Mouse (Mus musculus) gastrocnemius, adult 2 months (tissue): ENCODE data around the gene Smox. TPM values are rescaled to one million over a fixed set of nuclear protein-coding genes. Genes with fewer than 3 reads are reported as not detected.
A peak's percentile ranks its signal among the peaks of the same experiment; 100 is the strongest.

ENCODE experiments used
- DNase-seq: peaks from one replicate; pipeline ENCODE4 v3.0.0; 2022
- H3K27ac ChIP-seq: fragments of 200-600 bp; 2 replicates; pipeline ENCODE4 v1.8.1; 2022; ENCODE audit warnings: mild to moderate bottlenecking
- H3K4me3 ChIP-seq: fragments of 200-600 bp; 2 replicates; pipeline ENCODE4 v1.8.1; 2022; ENCODE audit warnings: mild to moderate bottlenecking, moderate library complexity
- CTCF ChIP-seq: fragments of 200-600 bp; IDR thresholded peaks from 2 replicates; pipeline ENCODE4 v1.8.1; 2022; ENCODE audit warnings: antibody characterized with exemption, mild to moderate bottlenecking, moderate library complexity
- intact Hi-C: fragments of 180-260 bp; cut with DNase I; formaldehyde crosslinking; loops from one replicate; pipeline ENCODE4 v1.15.1; 2025
- long read RNA-seq, 2 experiments: library from polyadenylated mRNA; stranded (forward); transcript quantifications; one replicate each; pipeline ENCODE4 v2.0.0; 2021
- total RNA-seq, 2 experiments: library from RNA; stranded (reverse); gene quantifications; 2 replicates each; pipeline ENCODE4 v1.2.3; 2021

The Smox gene
- total RNA-seq: 100 to 1,000 TPM in 1 of 2 experiments, 10 to 100 TPM in 1; 51.2 to 522 TPM
- long read RNA-seq, experiment 1, transcript Smox-201 (7 exons, 2,270 nt): major isoform, 28 of 45 reads
- long read RNA-seq, experiment 1, partial matches to known transcripts: 0 of 45 reads
- long read RNA-seq, experiment 1, other reads (novel, unspliced or antisense): 9 of 45 reads
- long read RNA-seq, experiment 2, transcript Smox-213 (2 exons, 720 nt): minor isoform, 7 of 378 reads
- long read RNA-seq, experiment 2, transcript Smox-201 (7 exons, 2,270 nt): major isoform, 98 of 378 reads
- long read RNA-seq, experiment 2, transcript Smox-203 (8 exons, 1,617 nt): minor isoform, 6 of 378 reads
- long read RNA-seq, experiment 2, transcript Smox-207 (8 exons, 2,170 nt): minor isoform, 6 of 378 reads
- long read RNA-seq, experiment 2, partial matches to known transcripts: 64 of 378 reads
- long read RNA-seq, experiment 2, other reads (novel, unspliced or antisense): 190 of 378 reads

- Histone ChIP-seq H3K27ac (peak within 1 kb of the TSS; percentile 98), H3K4me3 (peak within 1 kb of the TSS; percentile 99)
- intact Hi-C loops: loop anchor here (5.0 kb wide), 1 partner anchor 44 kb away; no protein-coding TSS in a partner anchor
- DNase-seq: no peak
- no peak for TF ChIP-seq CTCF
Observed at GRCm38 (mm10) chr2:131491196-131491595, at the start of gene Smox. Smox (plus strand) TSS chr2:131491496.

GRCm38 (mm10) chr2:131443084-131443890, 48.0 kb upstream of the Smox start:
- TF ChIP-seq CTCF: peak; percentile 47
- intact Hi-C loops: no loop called here
- Histone ChIP-seq H3K27ac (no peak overlapping the region), H3K4me3 (no peak overlapping the region)
- no peak for DNase-seq

- Histone ChIP-seq H3K27ac (peak overlapping the region; percentile 16; the same call in 1 of the 2 replicates), H3K4me3 (no peak overlapping the region)
- TF ChIP-seq CTCF: no peak
- DNase-seq: no peak
- intact Hi-C loops: loop anchor here (2.0 kb wide), 2 partner anchors 67 to 83 kb away; no protein-coding TSS in a partner anchor
Observed at GRCm38 (mm10) chr2:131443891-131444190, 47.5 kb upstream of the Smox start.

- Histone ChIP-seq H3K4me3 (no peak overlapping the region), H3K27ac (no peak overlapping the region)
- DNase-seq: no peak
- intact Hi-C loops: loop anchor here (5.0 kb wide), 1 partner anchor 46 kb away; the partner anchor contains the start of gene Smox
- TF ChIP-seq CTCF: no peak
Observed at GRCm38 (mm10) chr2:131446416-131446982, 44.8 kb upstream of the Smox start.

- intact Hi-C loops: loop anchor here (5.0 kb wide), 1 partner anchor 45 kb away; the partner anchor contains the start of gene Smox
- peak; percentile 77 for DNase-seq
- TF ChIP-seq CTCF: no peak
- peak overlapping the region; percentile 60 for H3K27ac ChIP-seq
- no peak overlapping the region for H3K4me3 ChIP-seq
Observed at GRCm38 (mm10) chr2:131447566-131448330, 43.5 kb upstream of the Smox start.

GRCm38 (mm10) chr2:131448353-131448752, 42.9 kb upstream of the Smox start:
- no peak for TF ChIP-seq CTCF
- no peak for DNase-seq
- H3K27ac ChIP-seq: peak overlapping the region; percentile 60

GRCm38 (mm10) chr2:131449720-131450119, 41.6 kb upstream of the Smox start:
- no peak for DNase-seq
- intact Hi-C loops: loop anchor here (5.0 kb wide), 1 partner anchor 43 kb away; the partner anchor contains the start of gene Smox
- Histone ChIP-seq H3K27ac (no peak overlapping the region), H3K4me3 (no peak overlapping the region)
- TF ChIP-seq CTCF: no peak

More at GRCm38 (mm10) chr2:131448353-131448752, 42.9 kb upstream of the Smox start:
- no peak overlapping the region for H3K4me3 ChIP-seq
- intact Hi-C loops: loop anchor here (5.0 kb wide), 1 partner anchor 44 kb away; the partner anchor contains the start of gene Smox

GRCm38 (mm10) chr2:131450491-131450890, 40.8 kb upstream of the Smox start:
- intact Hi-C loops: no loop called here
- Histone ChIP-seq H3K4me3 (no peak overlapping the region), H3K27ac (no peak overlapping the region)
- TF ChIP-seq CTCF: no peak
- no peak for DNase-seq

- no peak overlapping the region for H3K27ac ChIP-seq
- no peak for TF ChIP-seq CTCF
- no peak overlapping the region for H3K4me3 ChIP-seq
- intact Hi-C loops: no loop called here
- no peak for DNase-seq
Observed at GRCm38 (mm10) chr2:131457728-131458127, 33.6 kb upstream of the Smox start.

GRCm38 (mm10) chr2:131460946-131461682, 30.2 kb upstream of the Smox start:
- peak overlapping the region; percentile 41 for H3K27ac ChIP-seq
- intact Hi-C loops: no loop called here

GRCm38 (mm10) chr2:131462991-131463390, 28.3 kb upstream of the Smox start:
- TF ChIP-seq CTCF: no peak
- no peak overlapping the region for H3K27ac ChIP-seq
- H3K4me3 ChIP-seq: no peak overlapping the region
- DNase-seq: no peak
- intact Hi-C loops: no loop called here

More at GRCm38 (mm10) chr2:131460946-131461682, 30.2 kb upstream of the Smox start:
- no peak overlapping the region for H3K4me3 ChIP-seq
- peak; percentile 72 for DNase-seq
- no peak for TF ChIP-seq CTCF
